Mouse (Mus musculus) heart, embryonic 12.5 days (tissue): ENCODE data around the gene Klhl7. TPM values are rescaled to one million over a fixed set of nuclear protein-coding genes. Genes with fewer than 3 reads are reported as not detected.

Experiments used
- ATAC-seq: fragments of 200-750 bp; cut with Nextera tagmentation; 2 replicates; pipeline ENCODE4 v1.8.0; 2017; ENCODE audit warnings: moderate TSS enrichment, moderate library complexity; ENCODE audit not compliant: insufficient number of reproducible peaks, low FRiP score
- H3K27ac ChIP-seq: fragments of 300-500 bp; sonication (generic); 2 replicates; pipeline ENCODE4 v1.5.1; 2016; ENCODE audit warnings: mild to moderate bottlenecking, moderate library complexity; ENCODE audit not compliant: poor library complexity, severe bottlenecking
- H3K27me3 ChIP-seq: fragments of 300-500 bp; sonication (generic); replicated peaks from 2 replicates; pipeline ENCODE4 v1.6.1; 2016; ENCODE audit warnings: mild to moderate bottlenecking, moderate library complexity
- H3K36me3 ChIP-seq: fragments of 300-500 bp; sonication (generic); 2 replicates; pipeline ENCODE4 v1.6.1; 2016; ENCODE audit warnings: mild to moderate bottlenecking, moderate library complexity
- H3K4me1 ChIP-seq: fragments of 300-500 bp; sonication (generic); replicated peaks from 2 replicates; pipeline ENCODE4 v1.6.1; 2016; ENCODE audit warnings: mild to moderate bottlenecking
- H3K4me2 ChIP-seq: fragments of 300-500 bp; sonication (generic); 2 replicates; pipeline ENCODE4 v1.6.1; 2016; ENCODE audit warnings: mild to moderate bottlenecking, moderate library complexity
- H3K4me3 ChIP-seq: fragments of 300-500 bp; sonication (generic); 2 replicates; pipeline ENCODE4 v1.5.1; 2016; ENCODE audit warnings: mild to moderate bottlenecking
- H3K9ac ChIP-seq: fragments of 300-500 bp; sonication (generic); 2 replicates; pipeline ENCODE4 v1.6.1; 2016; ENCODE audit warnings: mild to moderate bottlenecking, moderate library complexity
- H3K9me3 ChIP-seq: fragments of 300-500 bp; sonication (generic); replicated peaks from 2 replicates; pipeline ENCODE4 v1.6.1; 2016; ENCODE audit warnings: mild to moderate bottlenecking, moderate library complexity
- WGBS: fragments of 180-500 bp; shearing (Covaris S2); methylation state at CpG from one replicate; pipeline ENCODE4 v1.1.7; 2016; 5-methylcytosine and 5-hydroxymethylcytosine counted together
- polyA plus RNA-seq: library from polyadenylated mRNA; unstranded; fragments of >200 nt; fragmentation: Nextera tagmentation; extraction: Ambion mirVana; gene quantifications from 2 replicates; pipeline ENCODE4 v1.2.1, GENCODE M21; 2016

Gene Klhl7
- polyA plus RNA-seq, 1 experiment from 2014 or later: 51.1 TPM

GRCm38 (mm10) chr5:24181514-24182295 is 81.3 kb downstream of the Klhl7 start:
- no peaks in the 10 kb centered on the region for H3K4me1 ChIP-seq
- H3K9me3 ChIP-seq: peaks cover 6% of the 10 kb centered on the region
- WGBS: 85% methylated on average over 16 of the region's 16 CpGs
- 0 out of 2 replicates have a peak overlapping the region, but pooled peaks have one; percentile 20 for H3K27ac ChIP-seq
- H3K36me3 ChIP-seq: peaks cover 59% of the 10 kb centered on the region
- no peak overlapping the region for H3K4me2 ChIP-seq
- ATAC-seq: no peak
- no peak overlapping the region for H3K9ac ChIP-seq
- H3K4me3 ChIP-seq: no peak overlapping the region
- no peaks in the 10 kb centered on the region for H3K27me3 ChIP-seq

- Histone ChIP-seq H3K9ac (no peak overlapping the region), H3K4me3 (no peak overlapping the region), H3K27me3 (no peaks in the 10 kb centered on the region), H3K36me3 (peaks cover 56% of the 10 kb centered on the region), H3K9me3 (peaks cover 9% of the 10 kb centered on the region), H3K4me2 (no peak overlapping the region), H3K27ac (0 out of 2 replicates have a peak overlapping the region, but pooled peaks have one; percentile 20), H3K4me1 (no peaks in the 10 kb centered on the region)
- 72% methylated on average over 9 of the region's 9 CpGs for WGBS
- ATAC-seq: no peak
Measured at GRCm38 (mm10) chr5:24182296-24182734, 81.9 kb downstream of the Klhl7 start.

- Histone ChIP-seq H3K9ac (no peak overlapping the region), H3K27ac (no peak overlapping the region), H3K4me1 (no peaks in the 10 kb centered on the region), H3K27me3 (no peaks in the 10 kb centered on the region), H3K9me3 (peaks cover 9% of the 10 kb centered on the region), H3K36me3 (peaks cover 50% of the 10 kb centered on the region), H3K4me3 (no peak overlapping the region), H3K4me2 (no peak overlapping the region)
- WGBS: 82% methylated on average over 6 of the region's 6 CpGs
- no peak for ATAC-seq
Measured at GRCm38 (mm10) chr5:24183096-24183495, 82.7 kb downstream of the Klhl7 start.

- Histone ChIP-seq H3K4me2 (no peak overlapping the region), H3K4me1 (no peaks in the 10 kb centered on the region), H3K27me3 (no peaks in the 10 kb centered on the region), H3K9me3 (peaks cover 9% of the 10 kb centered on the region), H3K36me3 (peaks cover 42% of the 10 kb centered on the region), H3K4me3 (no peak overlapping the region), H3K27ac (no peak overlapping the region), H3K9ac (no peak overlapping the region)
- ATAC-seq: 0 out of 2 replicates have a peak, but pooled peaks have one; percentile 9
- 93% methylated on average over 5 of the region's 5 CpGs for WGBS
Measured at GRCm38 (mm10) chr5:24184011-24184410, 83.6 kb downstream of the Klhl7 start.

GRCm38 (mm10) chr5:24188476-24188875 is 88.1 kb downstream of the Klhl7 start:
- H3K27ac ChIP-seq: no peak overlapping the region
- WGBS: 71% methylated on average over 4 of the region's 4 CpGs
- no peak for ATAC-seq
- peaks cover 5% of the 10 kb centered on the region; the same call in 1 of the 2 replicates for H3K27me3 ChIP-seq
- H3K4me1 ChIP-seq: no peaks in the 10 kb centered on the region
- no peak overlapping the region for H3K4me2 ChIP-seq
- no peak overlapping the region for H3K4me3 ChIP-seq
- peaks cover 19% of the 10 kb centered on the region for H3K36me3 ChIP-seq
- no peak overlapping the region for H3K9ac ChIP-seq
- H3K9me3 ChIP-seq: peaks cover 9% of the 10 kb centered on the region

- peaks cover 5% of the 10 kb centered on the region; the same call in 1 of the 2 replicates for H3K27me3 ChIP-seq
- 80% methylated on average over 2 of the region's 2 CpGs for whole genome bisulfite sequencing
- no peak for ATAC-seq
Measured at GRCm38 (mm10) chr5:24191821-24192220, 91.4 kb downstream of the Klhl7 start.

GRCm38 (mm10) chr5:24201006-24201405 is 100.6 kb downstream of the Klhl7 start:
- H3K9me3 ChIP-seq: no peaks in the 10 kb centered on the region
- H3K4me3 ChIP-seq: no peak overlapping the region
- H3K27ac ChIP-seq: no peak overlapping the region
- no peak for ATAC-seq
- 73% methylated on average over 4 of the region's 4 CpGs for WGBS
- no peak overlapping the region for H3K4me2 ChIP-seq
- H3K36me3 ChIP-seq: no peaks in the 10 kb centered on the region
- H3K9ac ChIP-seq: no peak overlapping the region
- H3K27me3 ChIP-seq: no peaks in the 10 kb centered on the region
- no peaks in the 10 kb centered on the region for H3K4me1 ChIP-seq

More at GRCm38 (mm10) chr5:24191821-24192220, 91.4 kb downstream of the Klhl7 start:
- Histone ChIP-seq H3K36me3 (no peaks in the 10 kb centered on the region), H3K4me2 (no peak overlapping the region), H3K4me3 (no peak overlapping the region), H3K9me3 (peaks cover 2% of the 10 kb centered on the region; the same call in 1 of the 2 replicates), H3K4me1 (no peaks in the 10 kb centered on the region), H3K9ac (no peak overlapping the region), H3K27ac (no peak overlapping the region)

- H3K36me3 ChIP-seq: no peaks in the 10 kb centered on the region
- no peak overlapping the region for H3K4me2 ChIP-seq
- ATAC-seq: no peak
- no peaks in the 10 kb centered on the region for H3K27me3 ChIP-seq
- H3K4me1 ChIP-seq: no peaks in the 10 kb centered on the region
- H3K9ac ChIP-seq: no peak overlapping the region
- 66% methylated on average over 5 of the region's 5 CpGs for WGBS
- no peak overlapping the region for H3K4me3 ChIP-seq
- H3K27ac ChIP-seq: no peak overlapping the region
- H3K9me3 ChIP-seq: no peaks in the 10 kb centered on the region
Measured at GRCm38 (mm10) chr5:24202492-24202891, 102.1 kb downstream of the Klhl7 start.

- no peak overlapping the region for H3K27ac ChIP-seq
- no peak for ATAC-seq
- 82% methylated on average over 5 of the region's 5 CpGs for WGBS
- no peaks in the 10 kb centered on the region for H3K27me3 ChIP-seq
- H3K9ac ChIP-seq: no peak overlapping the region
- H3K4me2 ChIP-seq: no peak overlapping the region
- H3K4me1 ChIP-seq: no peaks in the 10 kb centered on the region
- H3K4me3 ChIP-seq: no peak overlapping the region
- no peaks in the 10 kb centered on the region for H3K9me3 ChIP-seq
- no peaks in the 10 kb centered on the region for H3K36me3 ChIP-seq
Measured at GRCm38 (mm10) chr5:24203266-24203665, 102.9 kb downstream of the Klhl7 start.

- H3K9me3 ChIP-seq: no peaks in the 10 kb centered on the region
- H3K4me1 ChIP-seq: no peaks in the 10 kb centered on the region
- 66% methylated on average over 10 of the region's 10 CpGs for WGBS
- no peaks in the 10 kb centered on the region for H3K27me3 ChIP-seq
- no peak for ATAC-seq
- H3K27ac ChIP-seq: no peak overlapping the region
- H3K4me3 ChIP-seq: no peak overlapping the region
- H3K4me2 ChIP-seq: no peak overlapping the region
- H3K36me3 ChIP-seq: no peaks in the 10 kb centered on the region
- no peak overlapping the region for H3K9ac ChIP-seq
Measured at GRCm38 (mm10) chr5:24207965-24208364, 107.6 kb downstream of the Klhl7 start.

- WGBS: 72% methylated on average over 5 of the region's 5 CpGs
- no peak overlapping the region for H3K4me2 ChIP-seq
- no peak for ATAC-seq
- no peaks in the 10 kb centered on the region for H3K36me3 ChIP-seq
- no peak overlapping the region for H3K9ac ChIP-seq
- H3K9me3 ChIP-seq: no peaks in the 10 kb centered on the region
- H3K4me3 ChIP-seq: no peak overlapping the region
- H3K27me3 ChIP-seq: 0 out of 2 replicates have a peak, but pooled peaks cover 5% of the 10 kb centered on the region
- H3K4me1 ChIP-seq: no peaks in the 10 kb centered on the region
- no peak overlapping the region for H3K27ac ChIP-seq
Measured at GRCm38 (mm10) chr5:24208505-24208904, 108.1 kb downstream of the Klhl7 start.
